Mouse (Mus musculus) embryonic fibroblast, embryonic 13.5 days (primary cell): ENCODE measurements at regions not wholly inside any gene's neighbourhood (a gene's known extent, or its start where the extent isn't known, plus 50 kb on each side); places are given as distances from the start of the nearest gene placed in this dataset.

Experiments used
- CTCF ChIP-seq: IDR thresholded peaks from 2 replicates; pipeline ENCODE4 v1.5.1; 2011; ENCODE audit warnings: mild to moderate bottlenecking, control low read depth, low read length, moderate library complexity, borderline replicate concordance; ENCODE audit not compliant: insufficient read depth
- POLR2A ChIP-seq: IDR thresholded peaks from 2 replicates; pipeline ENCODE4 v1.6.1; 2011; ENCODE audit warnings: low read depth, mild to moderate bottlenecking, control low read depth, low read length, moderate library complexity

GRCm38 (mm10) chr2:79523441-79523840, 66.9 kb upstream of the Cerkl start:
- TF ChIP-seq CTCF, result no peak
- TF ChIP-seq POLR2A, result no peak
